Mouse (Mus musculus): ENCODE results near the gene Ggnbp2.

The Ggnbp2 gene

DNA sequence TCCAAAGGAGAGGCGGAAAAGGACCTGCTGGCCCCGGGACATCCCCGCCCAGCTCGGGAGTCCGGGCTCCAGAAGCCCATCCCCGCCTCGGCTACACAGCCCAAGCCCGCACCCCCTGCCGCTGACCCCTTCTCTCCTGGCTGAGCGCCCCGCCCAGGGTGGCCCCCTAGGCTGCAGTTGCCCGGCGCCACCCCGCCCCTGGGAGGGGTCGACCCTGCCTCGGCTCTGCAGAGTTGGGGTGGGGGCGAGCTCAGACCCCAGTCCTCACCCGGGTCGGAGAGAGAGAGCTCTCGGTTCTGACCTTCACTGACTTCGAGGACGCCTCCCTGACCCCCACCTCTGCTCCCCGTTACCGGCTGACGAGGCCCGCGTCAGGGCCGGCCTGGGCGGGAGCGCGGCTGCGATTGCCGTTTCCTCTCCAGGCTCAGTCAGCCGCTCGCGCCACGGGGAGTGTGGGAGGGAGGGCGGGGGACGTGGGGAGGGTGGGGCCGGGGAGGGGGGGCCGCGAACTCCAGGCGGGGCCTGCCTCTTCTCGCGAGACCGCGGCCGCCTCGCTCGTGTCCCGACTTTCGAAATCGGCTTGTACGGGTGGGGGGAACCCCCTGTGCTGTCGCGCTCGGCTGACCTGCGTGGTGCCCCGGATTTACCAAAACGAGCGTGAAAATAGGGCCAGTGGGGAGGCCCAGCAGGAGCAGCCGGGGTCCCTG, at the start of gene Ggnbp2:
Gene Ggnbp2, minus strand, starts transcription at position 481 of the 707 bp plus-strand sequence.
- peak; percentile 95 for DNase-seq (ENCODE audit: low spot score)

GRCm38 (mm10) chr11:84919951-84920350, 49.3 kb upstream of the Ggnbp2 start:
- DNase-seq (ENCODE audit: low spot score), result no peak

- DNase-seq (ENCODE audit: low spot score), result no peak
Observed at GRCm38 (mm10) chr11:84919276-84919675, 48.7 kb upstream of the Ggnbp2 start.

GRCm38 (mm10) chr11:84918425-84918824, 47.8 kb upstream of the Ggnbp2 start:
- DNase-seq (ENCODE audit: low spot score), result peak; percentile 77

- no peak for DNase-seq (ENCODE audit: low spot score)
Observed at GRCm38 (mm10) chr11:84916703-84917300, 46.2 kb upstream of the Ggnbp2 start.

- peak; percentile 81 for DNase-seq (ENCODE audit: low spot score)
Observed at GRCm38 (mm10) chr11:84916053-84916702, 45.6 kb upstream of the Ggnbp2 start, which contains the start of gene Znhit3. Gene Znhit3 (minus strand): TSS chr11:84916366.

DNA sequence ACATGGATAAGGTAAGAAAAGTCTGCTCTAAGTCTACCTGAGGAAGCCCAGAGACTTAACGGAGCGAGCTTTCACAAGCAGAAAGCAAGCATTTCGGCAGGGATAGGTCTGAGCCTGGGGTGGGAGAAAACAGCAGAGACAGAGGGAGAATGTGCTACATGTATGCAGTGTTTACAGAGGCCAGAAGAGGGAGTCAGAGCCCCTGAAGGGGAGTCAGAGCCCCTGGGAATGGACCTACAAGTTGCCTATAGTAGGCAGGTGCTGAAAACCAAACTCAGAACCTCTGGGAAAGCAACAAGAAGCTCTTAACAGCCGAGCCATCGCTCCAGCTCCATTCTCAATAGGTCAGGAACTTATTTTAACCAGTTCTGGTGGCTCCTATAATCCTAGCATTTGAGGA, 44.1 kb upstream of the Ggnbp2 start:
- no peak for DNase-seq (ENCODE audit: low spot score)

DNA sequence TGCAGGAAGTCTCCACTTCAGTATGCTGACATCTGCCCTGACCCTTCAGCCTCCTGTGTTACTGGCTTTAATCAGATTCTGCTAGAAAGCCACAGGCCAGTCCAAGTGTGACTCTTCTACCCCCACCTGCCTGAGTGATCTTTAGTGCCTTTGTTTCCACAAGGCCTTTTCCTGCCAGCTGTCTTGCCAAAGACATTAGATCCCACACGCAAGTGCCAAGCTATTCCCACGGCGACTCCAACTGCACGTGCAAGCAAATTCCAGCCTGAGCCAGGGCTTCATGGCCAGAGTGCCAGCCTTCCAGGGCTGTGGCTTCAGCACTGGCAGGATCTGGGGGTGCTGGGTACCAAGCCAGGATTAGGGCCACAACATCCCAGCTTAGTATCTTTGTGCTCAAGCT, 39.8 kb upstream of the Ggnbp2 start:
- DNase-seq (ENCODE audit: low spot score), result no peak

GRCm38 (mm10) chr11:84908480-84908879, 37.9 kb upstream of the Ggnbp2 start:
- DNase-seq (ENCODE audit: low spot score), result no peak

DNA sequence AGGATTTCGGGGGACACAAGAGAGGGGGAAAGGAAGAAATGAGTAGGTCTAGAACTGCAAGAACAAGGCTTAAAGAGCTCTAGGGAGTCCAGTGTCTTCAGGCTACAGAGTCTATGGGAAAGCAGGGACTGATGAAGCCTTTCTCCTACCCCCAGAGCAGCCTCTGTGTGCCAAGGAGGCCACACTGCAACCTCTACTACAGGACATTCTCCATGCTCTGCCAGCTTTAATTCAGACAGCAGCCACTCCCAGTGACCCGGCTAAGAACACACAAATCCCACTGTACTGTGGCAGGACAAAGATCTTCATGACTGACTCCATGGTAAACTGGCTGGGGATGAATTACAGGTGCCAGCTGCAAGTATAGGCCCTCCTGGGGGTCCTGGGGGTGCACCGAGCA, 36.5 kb upstream of the Ggnbp2 start:
- no peak for DNase-seq (ENCODE audit: low spot score)

- DNase-seq (ENCODE audit: low spot score), result no peak
Observed at GRCm38 (mm10) chr11:84904597-84905144, 34.1 kb upstream of the Ggnbp2 start.

- no peak for DNase-seq (ENCODE audit: low spot score)
Observed at GRCm38 (mm10) chr11:84893113-84893512, 22.5 kb upstream of the Ggnbp2 start.

- no peak for DNase-seq (ENCODE audit: low spot score)
Observed at GRCm38 (mm10) chr11:84891705-84892104, 21.1 kb upstream of the Ggnbp2 start.

- peak; percentile 55 for DNase-seq (ENCODE audit: low spot score)
Observed at GRCm38 (mm10) chr11:84889492-84889891, 18.9 kb upstream of the Ggnbp2 start.

- no peak for DNase-seq (ENCODE audit: low spot score)
Observed at GRCm38 (mm10) chr11:84888025-84888424, 17.4 kb upstream of the Ggnbp2 start.

DNA sequence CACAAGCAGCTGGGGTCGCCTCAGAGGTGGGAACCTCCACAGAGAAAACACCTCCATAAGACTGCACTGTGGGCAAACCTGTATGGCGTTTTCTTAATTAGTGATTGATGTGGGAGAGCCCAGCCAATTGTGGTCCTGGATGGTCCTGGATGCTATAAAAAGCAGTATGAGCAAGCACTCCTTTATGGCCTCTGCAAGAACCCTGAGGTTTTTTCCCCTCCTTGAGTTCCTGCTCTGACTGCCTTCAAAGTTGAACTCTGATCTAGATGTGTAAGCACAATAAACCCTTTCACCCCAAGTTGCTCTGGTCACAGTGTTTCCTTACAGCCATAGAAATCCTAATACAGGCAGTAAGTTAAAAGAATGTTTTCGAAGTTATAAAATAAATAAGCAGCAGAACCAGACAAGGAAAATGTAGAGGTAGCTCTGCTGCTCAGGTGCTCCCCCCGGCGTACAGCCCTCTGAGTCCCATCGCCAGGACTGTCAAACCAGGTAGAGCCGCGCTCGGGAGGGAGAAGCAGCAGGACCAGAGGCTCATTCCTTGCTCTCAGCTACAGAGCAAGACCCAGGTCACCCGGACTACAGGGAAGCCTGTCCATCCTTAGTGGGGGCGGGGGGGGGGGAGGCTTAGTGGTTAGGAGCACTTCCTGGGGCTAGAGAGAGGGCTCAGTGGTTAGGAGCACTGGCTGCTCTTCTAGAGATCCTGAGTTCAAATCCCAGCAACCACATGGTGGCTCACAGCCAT, 16.3 kb upstream of the Ggnbp2 start:
- DNase-seq (ENCODE audit: low spot score), result no peak

DNA sequence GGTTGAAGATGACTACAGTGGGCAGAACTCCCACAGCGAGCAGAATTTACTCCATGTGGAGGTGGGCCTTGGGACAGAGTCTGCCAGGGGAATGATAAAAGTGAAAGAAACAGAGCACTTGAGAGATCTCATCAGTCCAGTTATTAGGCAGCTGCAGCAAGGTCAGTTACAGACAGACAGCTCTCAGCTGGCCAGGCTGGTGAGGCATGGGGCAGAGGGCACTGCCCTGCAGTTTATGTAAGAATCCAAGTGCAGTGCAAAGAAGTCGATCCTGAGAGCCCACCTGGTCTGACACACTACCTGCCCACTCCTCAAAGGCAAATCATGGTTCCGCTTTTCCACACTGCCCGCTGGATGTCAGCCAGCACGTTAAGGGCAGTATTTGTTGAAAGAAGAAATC, 15.6 kb upstream of the Ggnbp2 start:
- DNase-seq (ENCODE audit: low spot score), result no peak

DNA sequence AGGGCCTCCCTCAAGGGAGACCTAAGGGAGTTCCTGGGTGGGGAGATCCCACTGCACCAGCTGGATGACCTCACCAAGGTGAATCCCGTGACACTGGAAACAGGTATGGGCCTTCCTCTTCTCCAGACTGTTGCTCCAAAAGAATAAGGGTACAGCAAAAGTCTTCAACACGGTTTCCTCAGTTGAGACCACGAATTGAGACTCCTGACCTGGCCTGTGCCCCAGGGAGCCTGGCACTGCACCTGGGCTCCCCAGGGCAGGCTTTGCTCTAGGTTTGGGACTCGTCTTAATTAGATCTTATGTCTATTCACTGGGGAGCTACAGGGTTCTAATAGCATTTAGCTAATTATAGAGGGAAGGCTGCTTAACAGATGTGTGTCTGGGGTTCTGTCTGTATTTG, 14.6 kb upstream of the Ggnbp2 start:
- no peak for DNase-seq (ENCODE audit: low spot score)

- DNase-seq (ENCODE audit: low spot score), result no peak
Observed at GRCm38 (mm10) chr11:84882346-84882745, 11.7 kb upstream of the Ggnbp2 start.

GRCm38 (mm10) chr11:84880971-84881370, 10.4 kb upstream of the Ggnbp2 start:
- no peak for DNase-seq (ENCODE audit: low spot score)

- no peak for DNase-seq (ENCODE audit: low spot score)
Observed at GRCm38 (mm10) chr11:84880465-84880961, 9.9 kb upstream of the Ggnbp2 start.

Data from yolk sac, embryonic 10.5 days (tissue).